Mouse (Mus musculus) lung, embryonic 16.5 days (tissue): Measurements from ENCODE around the gene Uck2. TPM values are rescaled to one million over a fixed set of nuclear protein-coding genes. Genes with fewer than 3 reads are reported as not detected.

Experiments
- ATAC-seq: fragments of 200-750 bp; cut with Nextera tagmentation; 2 replicates; pipeline ENCODE4 v1.8.0; 2017; ENCODE audit warnings: low read depth, mild to moderate bottlenecking, moderate library complexity
- H3K27ac ChIP-seq: fragments of 300-500 bp; sonication (generic); 2 replicates; pipeline ENCODE4 v1.5.1; 2014; ENCODE audit warnings: mild to moderate bottlenecking, control low read depth, low read length
- H3K27me3 ChIP-seq: fragments of 300-500 bp; sonication (generic); 2 replicates; pipeline ENCODE4 v1.6.1; 2014; ENCODE audit warnings: low read depth, low read length, mixed read lengths; ENCODE audit not compliant: control insufficient read depth, insufficient read depth
- H3K36me3 ChIP-seq: fragments of 300-500 bp; sonication (generic); 2 replicates; pipeline ENCODE4 v1.6.1; 2014; ENCODE audit warnings: low read length; ENCODE audit not compliant: control insufficient read depth, insufficient read depth
- H3K4me1 ChIP-seq: fragments of 300-500 bp; sonication (generic); replicated peaks from 2 replicates; pipeline ENCODE4 v1.6.1; 2014; ENCODE audit warnings: low read length, mixed read lengths; ENCODE audit not compliant: control insufficient read depth, insufficient read depth
- H3K4me2 ChIP-seq: fragments of 300-500 bp; sonication (generic); 2 replicates; pipeline ENCODE4 v1.6.1; 2014; ENCODE audit warnings: low read depth, low read length, control low read depth
- H3K4me3 ChIP-seq: fragments of 300-500 bp; sonication (generic); 2 replicates; pipeline ENCODE4 v1.5.1; 2014; ENCODE audit warnings: mild to moderate bottlenecking, low read length, control low read depth
- H3K9ac ChIP-seq: fragments of 300-500 bp; sonication (generic); 2 replicates; pipeline ENCODE4 v1.6.1; 2014; ENCODE audit warnings: low read length, control low read depth
- H3K9me3 ChIP-seq: fragments of 300-500 bp; sonication (generic); 2 replicates; pipeline ENCODE4 v1.6.1; 2016; ENCODE audit warnings: low read length; ENCODE audit not compliant: control insufficient read depth
- WGBS: fragments of 180-500 bp; shearing (Covaris S2); extraction: QIAGEN DNeasy Blood & Tissue Kit; methylation state at CpG from one replicate; pipeline ENCODE4 v1.1.7; 2014; 5-methylcytosine and 5-hydroxymethylcytosine counted together
- microRNA-seq: library from miRNA; unstranded; fragments of <30 nt; microRNA quantifications from one replicate; pipeline ENCODE4, GENCODE M21; 2016
- polyA plus RNA-seq: library from polyadenylated mRNA; unstranded; fragments of >200 nt; fragmentation: Nextera tagmentation; extraction: Ambion mirVana; gene quantifications from 2 replicates; pipeline ENCODE4 v1.2.1, GENCODE M21; 2015

Uck2 gene
- polyA plus RNA-seq, 1 experiment from 2014 or later = 70.8 TPM

DNA sequence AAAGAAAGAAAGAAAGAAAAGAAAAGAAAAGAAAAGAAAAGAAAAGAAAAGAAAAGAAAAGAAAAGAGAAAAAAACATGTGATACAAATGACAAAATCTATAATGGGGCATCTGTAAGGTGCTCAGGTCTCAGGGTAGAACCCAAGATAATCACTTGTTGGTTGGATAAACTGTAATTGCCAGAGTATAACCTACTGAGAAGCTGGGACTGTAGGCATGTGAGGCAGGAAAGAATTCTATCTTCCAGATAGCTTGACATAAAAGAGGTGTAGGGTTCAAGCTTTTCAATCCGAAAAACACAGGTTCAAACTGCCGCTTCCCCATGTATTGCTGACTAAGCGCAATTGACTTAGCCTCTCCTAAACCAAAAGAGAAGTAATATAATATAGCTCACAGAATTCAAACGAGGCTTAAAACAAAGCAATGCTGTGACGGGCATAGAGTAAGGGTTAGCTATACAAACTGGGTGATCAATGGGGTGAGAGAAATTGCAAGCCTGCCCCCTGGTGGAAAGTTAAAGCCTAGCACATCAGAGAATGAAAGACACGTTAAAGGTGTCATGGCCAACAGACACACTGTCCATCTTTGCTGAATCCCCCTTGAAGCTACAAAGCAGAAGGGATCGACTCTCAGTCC lies 73.0 kb downstream of the Uck2 start:
- Histone ChIP-seq H3K4me1 (no peaks in the 10 kb centered on the region), H3K36me3 (no peaks in the 10 kb centered on the region), H3K4me2 (no peak overlapping the region), H3K27ac (no peak overlapping the region), H3K4me3 (no peak overlapping the region), H3K9me3 (no peaks in the 10 kb centered on the region), H3K9ac (no peak overlapping the region), H3K27me3 (no peaks in the 10 kb centered on the region)
- ATAC-seq = no peak; the same call in 1 of the 2 replicates
- 22% methylated on average over 7 of the region's 7 CpGs for WGBS

DNA sequence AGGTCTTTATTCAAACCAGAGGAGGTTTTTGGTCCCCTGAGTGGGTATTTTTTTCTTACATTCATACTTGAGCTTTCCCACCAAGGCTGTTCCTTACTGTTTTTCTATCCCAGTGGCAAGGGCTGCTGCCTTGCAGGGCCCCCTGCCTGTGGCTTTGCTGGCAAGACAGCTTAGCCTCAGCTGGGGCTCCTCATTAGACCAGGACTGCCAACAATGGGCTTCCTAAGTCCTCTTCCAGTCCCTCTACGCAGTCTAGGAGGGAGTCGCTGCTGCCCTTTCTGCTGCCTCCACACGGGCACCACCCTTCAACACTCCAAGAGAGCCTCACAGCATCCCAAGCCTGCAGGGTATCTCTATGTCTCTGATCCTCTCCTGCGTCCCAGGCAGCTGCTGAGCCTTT lies 76.3 kb downstream of the Uck2 start:
- no peak for ATAC-seq
- H3K27ac ChIP-seq = no peak overlapping the region
- 60% methylated on average over 4 of the region's 4 CpGs for WGBS
- no peaks in the 10 kb centered on the region for H3K36me3 ChIP-seq
- no peak overlapping the region for H3K4me3 ChIP-seq
- no peaks in the 10 kb centered on the region for H3K4me1 ChIP-seq
- no peaks in the 10 kb centered on the region for H3K27me3 ChIP-seq
- no peak overlapping the region for H3K4me2 ChIP-seq
- no peak overlapping the region for H3K9ac ChIP-seq
- H3K9me3 ChIP-seq = no peaks in the 10 kb centered on the region

DNA sequence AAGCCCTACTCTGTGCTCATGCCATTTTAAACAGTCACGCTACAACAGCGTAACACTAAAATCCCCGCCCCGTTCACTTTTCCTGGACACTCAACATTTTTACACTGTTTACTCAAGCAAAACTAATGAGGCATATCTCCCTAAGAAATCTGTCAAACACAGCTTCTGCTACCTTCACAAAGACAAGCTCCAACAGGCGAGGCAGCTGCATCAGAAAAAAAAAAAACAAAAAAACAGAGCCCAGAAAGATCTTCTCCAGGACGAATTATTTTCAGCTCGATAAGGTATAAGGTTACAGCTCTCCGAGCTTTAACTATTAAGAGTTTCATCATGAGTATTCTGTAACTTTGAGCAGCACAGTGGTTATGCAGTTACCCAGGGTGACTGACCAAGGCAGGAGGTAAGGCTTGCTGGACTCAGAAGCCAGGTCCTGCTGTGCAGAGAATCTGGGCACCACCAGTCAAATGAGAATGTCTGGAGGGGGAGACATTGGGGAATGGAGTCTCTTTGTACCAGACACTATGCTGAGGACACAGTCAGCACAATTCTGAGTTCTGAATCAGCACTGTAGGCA lies 79.9 kb downstream of the Uck2 start:
- Histone ChIP-seq H3K9ac (no peak overlapping the region), H3K4me2 (no peak overlapping the region), H3K9me3 (no peaks in the 10 kb centered on the region), H3K4me3 (no peak overlapping the region), H3K36me3 (no peaks in the 10 kb centered on the region), H3K4me1 (no peaks in the 10 kb centered on the region), H3K27ac (no peak overlapping the region), H3K27me3 (no peaks in the 10 kb centered on the region)
- 30% methylated on average over 8 of the region's 8 CpGs for WGBS
- no peak for ATAC-seq

DNA sequence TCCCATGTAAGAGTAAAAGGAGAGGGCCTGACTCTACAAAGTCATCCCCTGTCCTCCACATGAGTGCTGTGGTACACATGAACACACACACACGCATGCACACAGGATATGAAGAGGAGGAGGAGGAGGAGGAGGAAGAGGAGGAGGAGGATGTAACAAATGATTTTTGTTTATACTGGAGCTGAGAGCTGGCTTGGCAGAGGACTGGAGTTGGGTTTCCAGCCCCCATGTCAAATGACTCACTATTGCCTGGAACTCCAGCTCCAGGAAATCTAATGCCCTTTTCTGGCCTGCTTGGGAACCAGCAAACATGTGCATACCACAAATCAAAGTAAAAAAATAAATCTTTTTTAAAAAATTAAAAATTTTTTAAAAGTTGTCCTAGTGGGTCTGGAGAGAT lies 80.7 kb downstream of the Uck2 start:
- ATAC-seq = no peak

DNA sequence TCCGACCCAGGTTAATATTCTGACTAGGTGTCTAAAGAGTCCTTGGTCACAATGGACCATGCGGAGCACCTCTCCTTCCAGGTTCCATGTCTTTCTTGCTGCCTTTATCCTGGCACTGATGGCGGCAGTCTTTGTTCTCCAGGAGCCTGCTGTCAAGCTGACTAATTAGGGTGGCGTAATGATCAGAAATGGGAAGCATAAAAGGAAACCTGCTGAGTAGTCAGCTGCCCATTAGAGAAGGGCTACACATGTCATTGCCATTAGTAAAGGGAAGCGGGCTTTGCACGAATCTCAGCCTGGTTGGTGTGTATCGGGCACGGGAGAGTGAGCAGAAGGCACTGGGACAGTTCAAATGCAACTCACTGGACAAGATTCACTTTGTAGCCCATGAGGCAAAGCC lies 90.4 kb downstream of the Uck2 start:
- no peak for ATAC-seq
- no peaks in the 10 kb centered on the region for H3K9me3 ChIP-seq
- no peak overlapping the region for H3K4me3 ChIP-seq
- H3K4me2 ChIP-seq = no peak overlapping the region
- no peaks in the 10 kb centered on the region for H3K36me3 ChIP-seq
- WGBS = 69% methylated on average over 8 of the region's 8 CpGs
- no peak overlapping the region for H3K27ac ChIP-seq
- no peaks in the 10 kb centered on the region for H3K4me1 ChIP-seq
- H3K9ac ChIP-seq = no peak overlapping the region
- no peaks in the 10 kb centered on the region for H3K27me3 ChIP-seq

More for the DNA sequence above, 80.7 kb downstream of the Uck2 start:
- Histone ChIP-seq H3K9me3 (no peaks in the 10 kb centered on the region), H3K9ac (no peak overlapping the region), H3K27me3 (no peaks in the 10 kb centered on the region), H3K4me1 (no peaks in the 10 kb centered on the region), H3K27ac (no peak overlapping the region), H3K36me3 (no peaks in the 10 kb centered on the region), H3K4me3 (no peak overlapping the region), H3K4me2 (no peak overlapping the region)
- 64% methylated on average over 1 of the region's 1 CpGs for WGBS

DNA sequence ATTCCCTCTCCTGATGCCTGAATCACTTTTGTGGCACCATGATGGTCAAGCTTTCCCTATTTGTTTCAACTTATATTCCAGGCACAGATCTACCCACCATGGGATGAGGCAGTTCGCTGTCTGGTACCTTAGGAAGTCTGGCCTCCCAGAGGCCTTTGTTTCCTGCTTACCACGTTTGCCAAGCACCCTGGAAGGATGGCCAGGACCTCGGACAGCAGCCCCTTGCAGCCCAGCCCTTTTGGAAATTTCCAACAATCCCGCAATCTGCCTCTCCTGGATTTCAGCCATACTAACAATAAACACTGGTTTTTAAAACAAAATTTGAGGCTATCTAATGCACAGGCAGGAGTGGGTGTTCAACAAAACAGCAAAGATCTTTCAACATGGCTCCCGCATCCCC lies 97.3 kb downstream of the Uck2 start:
- H3K9ac ChIP-seq = no peak overlapping the region
- H3K4me1 ChIP-seq = no peaks in the 10 kb centered on the region
- no peak overlapping the region for H3K27ac ChIP-seq
- no peaks in the 10 kb centered on the region for H3K36me3 ChIP-seq
- no peak overlapping the region for H3K4me2 ChIP-seq
- H3K27me3 ChIP-seq = no peaks in the 10 kb centered on the region
- no peak overlapping the region for H3K4me3 ChIP-seq
- 28% methylated on average over 5 of the region's 5 CpGs for WGBS
- ATAC-seq = no peak
- no peaks in the 10 kb centered on the region for H3K9me3 ChIP-seq

DNA sequence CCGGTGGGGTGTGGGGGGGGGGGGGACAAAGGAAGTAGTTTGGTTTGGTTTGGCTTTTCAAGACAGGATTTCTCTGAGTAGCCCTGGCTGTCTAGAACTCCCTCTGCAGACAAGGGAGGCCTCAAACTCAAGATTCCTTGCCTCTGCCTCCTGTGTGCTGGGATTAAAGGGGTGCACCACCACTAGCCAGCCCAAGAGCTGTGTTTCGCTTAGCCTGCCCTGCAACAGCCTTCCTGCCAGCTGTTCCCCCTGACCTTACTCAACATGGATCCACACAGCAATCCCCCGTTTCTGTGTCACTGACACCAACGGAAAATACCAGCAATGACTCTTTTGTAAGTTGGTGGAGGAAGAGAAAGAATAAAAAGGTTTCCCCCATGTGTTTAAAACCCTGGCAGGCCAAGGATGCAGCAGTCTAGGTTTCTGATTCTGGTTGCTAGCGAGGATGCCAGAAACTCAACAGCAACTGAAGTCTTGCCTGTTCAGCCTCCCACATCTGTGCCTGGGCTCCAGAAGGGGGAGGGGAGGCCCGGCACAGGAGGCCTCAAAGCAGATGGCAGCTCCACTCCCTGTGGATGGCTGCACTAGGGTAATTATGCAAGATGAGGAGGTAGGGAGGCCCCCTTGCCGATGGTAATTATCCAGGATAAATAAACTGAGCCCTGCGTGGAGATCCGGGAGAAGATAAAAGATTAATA lies 103.1 kb downstream of the Uck2 start:
- Histone ChIP-seq H3K9ac (no peak overlapping the region), H3K4me2 (no peak overlapping the region), H3K27ac (no peak overlapping the region), H3K4me1 (no peaks in the 10 kb centered on the region), H3K9me3 (no peaks in the 10 kb centered on the region), H3K4me3 (no peak overlapping the region), H3K27me3 (no peaks in the 10 kb centered on the region), H3K36me3 (no peaks in the 10 kb centered on the region)
- no peak for ATAC-seq
- 24% methylated on average over 9 of the region's 9 CpGs for WGBS

Small RNA genes lying within 50 kb of the gene (microRNA-seq; reads per million reads assigned to microRNA genes)
- gene Mir6347 = not detected

Other genes starting within 250 kb of the Uck2 start
- 123 and 125 TPM in 2 replicates for gene Tmco1, start 23.1 kb upstream of the Uck2 start, polyA plus RNA-seq
- gene Aldh9a1, start 64.7 kb upstream of the Uck2 start, polyA plus RNA-seq = 48.6 and 51.5 TPM in 2 replicates
- gene Mgst3, start 108.5 kb upstream of the Uck2 start, polyA plus RNA-seq = 50.8 and 62.5 TPM in 2 replicates
- gene Lrrc52, start 181.5 kb upstream of the Uck2 start, polyA plus RNA-seq = 0.53 and 0.62 TPM in 2 replicates